Mouse (Mus musculus) lung, postnatal 0 days (tissue): ENCODE measurements around the gene Pced1b.

Experiments
- CTCF ChIP-seq: IDR thresholded peaks from 2 replicates; pipeline ENCODE4 v1.5.1; 2016; ENCODE audit warnings: antibody characterized with exemption, mild to moderate bottlenecking
- EP300 ChIP-seq: IDR thresholded peaks from 2 replicates; pipeline ENCODE4 v1.6.1; 2016; ENCODE audit warnings: antibody characterized with exemption, mild to moderate bottlenecking, control low read depth

- no peak for TF ChIP-seq CTCF
- no peak for TF ChIP-seq EP300
Measured at GRCm38 (mm10) chr15:97421533-97421932, 174.6 kb downstream of the Pced1b start.
